Mouse (Mus musculus): ENCODE data around the gene Aup1. TPM values are rescaled to one million over a fixed set of nuclear protein-coding genes. Genes with fewer than 3 reads are reported as not detected.

Gene Aup1
- total RNA-seq, 2 experiments from 2014 or later = 104 to 113 TPM

DNA sequence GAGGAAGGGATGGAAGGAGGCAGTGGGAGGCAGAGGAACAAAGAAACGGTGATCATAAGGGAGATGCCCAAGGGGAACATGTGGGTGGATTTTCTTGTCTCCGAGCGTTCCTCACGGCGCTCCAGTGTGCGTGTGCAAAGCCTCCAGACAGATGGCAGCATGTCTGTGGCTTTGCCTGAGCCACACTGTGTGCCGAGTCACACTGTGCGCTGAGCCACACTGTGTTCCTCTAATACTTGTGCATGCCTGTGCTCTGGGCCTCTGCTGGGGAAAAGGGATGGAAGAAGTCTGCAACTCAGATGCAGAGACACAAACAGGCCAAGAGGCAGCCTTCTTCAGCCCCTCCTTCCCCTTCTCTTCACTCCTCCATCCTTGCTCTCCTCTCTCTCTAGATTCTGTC, 27.0 kb upstream of the Aup1 start:
- no peak for DNase-seq (ENCODE audit: low spot score in 2 of 2)
- intact Hi-C loops (cut with DNase I) = no loop called here

DNA sequence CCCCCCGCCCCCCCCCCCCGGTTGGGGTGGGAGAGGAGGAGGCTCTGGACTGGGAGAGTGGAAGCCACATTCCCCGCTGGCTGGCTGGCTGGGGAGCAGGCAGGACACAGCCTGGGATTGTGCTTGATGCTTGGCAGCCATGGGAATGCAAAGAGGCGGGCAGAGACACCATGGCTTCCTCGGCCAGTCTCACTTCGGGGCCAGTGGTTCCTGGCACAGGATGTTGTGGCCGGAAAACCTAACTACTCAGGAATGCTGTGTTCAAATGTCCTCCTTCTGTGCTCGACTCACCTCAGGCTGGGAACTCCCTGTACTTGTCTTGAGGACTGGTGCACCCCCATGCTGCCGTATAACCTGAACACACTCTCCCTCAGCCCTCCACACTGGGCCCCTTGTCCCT, 26.6 kb upstream of the Aup1 start:
- no peak for DNase-seq (ENCODE audit: low spot score in 2 of 2)
- intact Hi-C loops (cut with DNase I) = no loop called here

DNA sequence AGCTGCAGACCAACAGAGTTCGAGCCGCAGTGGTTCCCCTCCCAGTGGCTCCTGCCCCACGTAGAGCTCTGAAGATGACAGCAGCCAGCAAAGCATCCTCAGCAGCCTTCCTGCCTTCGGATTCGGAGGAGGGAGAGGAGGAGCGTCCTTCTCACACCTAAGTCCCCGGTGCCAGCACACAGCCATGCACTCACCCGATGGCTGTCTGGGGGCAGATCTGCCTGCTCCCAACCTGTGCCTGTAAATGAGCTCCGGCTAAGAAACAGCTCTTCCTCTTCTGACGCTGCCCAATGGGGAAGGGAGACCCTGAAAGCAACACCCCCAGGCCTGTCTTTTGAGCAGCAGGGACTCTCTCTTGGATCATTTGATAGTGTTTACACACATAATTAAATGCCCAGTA, 24.5 kb upstream of the Aup1 start:
- intact Hi-C loops (cut with DNase I) = no loop called here
- DNase-seq (ENCODE audit: low spot score in 2 of 2) = no peak

DNA sequence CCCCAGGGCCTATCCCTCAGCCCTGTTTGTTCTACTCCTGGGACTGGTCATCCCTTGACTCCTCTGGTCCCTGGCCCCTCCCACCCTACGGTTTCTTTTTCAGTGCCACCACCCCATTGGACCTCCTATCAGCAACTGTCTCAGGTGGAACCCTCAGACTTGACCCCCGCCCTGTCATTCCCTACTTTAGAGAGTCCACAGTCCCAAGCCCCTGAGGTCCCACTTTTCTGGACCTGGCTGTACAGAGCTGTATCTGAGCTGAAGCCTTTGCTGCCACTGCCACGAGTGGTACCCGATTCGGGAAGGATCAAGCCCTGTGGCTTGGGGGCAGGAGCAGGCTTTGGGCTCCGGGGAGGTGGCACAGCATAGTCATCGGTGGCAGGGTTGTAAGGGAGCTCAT, 23.2 kb upstream of the Aup1 start:
- intact Hi-C loops (cut with DNase I) = no loop called here
- no peak for DNase-seq (ENCODE audit: low spot score in 2 of 2)

DNA sequence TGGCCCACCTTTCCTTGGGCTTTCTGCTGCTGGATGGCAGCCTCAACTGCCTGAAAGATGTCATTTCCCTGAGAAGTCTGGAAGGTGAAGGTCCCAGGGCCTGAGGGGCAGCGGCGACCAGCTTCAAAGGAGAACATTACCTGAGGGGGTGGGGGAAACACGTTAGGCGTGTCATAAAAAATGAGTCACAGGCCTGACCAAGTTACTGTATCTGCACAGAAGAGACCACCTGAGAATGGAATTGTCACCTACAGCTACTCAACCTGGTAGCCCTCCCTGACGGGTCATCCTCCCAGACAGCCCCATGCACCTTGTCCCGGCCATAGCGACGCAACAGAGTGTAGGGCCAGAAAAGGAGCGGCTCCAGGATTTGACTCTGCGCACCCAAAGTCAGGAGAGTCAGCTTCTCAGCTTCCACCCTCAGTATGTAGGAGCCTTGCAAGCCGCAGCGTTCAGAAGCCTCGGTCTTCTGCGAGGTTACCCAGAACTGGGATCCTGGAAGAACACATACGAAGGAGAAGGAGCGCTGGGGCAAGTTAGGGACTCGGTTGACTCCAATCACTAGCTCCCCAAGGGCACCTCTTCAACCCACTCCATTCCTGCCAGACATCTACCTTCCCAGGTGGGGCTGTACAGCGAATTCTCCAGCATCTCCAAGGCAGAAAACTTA, 22.3 kb upstream of the Aup1 start:
- intact Hi-C loops (cut with DNase I) = no loop called here

DNA sequence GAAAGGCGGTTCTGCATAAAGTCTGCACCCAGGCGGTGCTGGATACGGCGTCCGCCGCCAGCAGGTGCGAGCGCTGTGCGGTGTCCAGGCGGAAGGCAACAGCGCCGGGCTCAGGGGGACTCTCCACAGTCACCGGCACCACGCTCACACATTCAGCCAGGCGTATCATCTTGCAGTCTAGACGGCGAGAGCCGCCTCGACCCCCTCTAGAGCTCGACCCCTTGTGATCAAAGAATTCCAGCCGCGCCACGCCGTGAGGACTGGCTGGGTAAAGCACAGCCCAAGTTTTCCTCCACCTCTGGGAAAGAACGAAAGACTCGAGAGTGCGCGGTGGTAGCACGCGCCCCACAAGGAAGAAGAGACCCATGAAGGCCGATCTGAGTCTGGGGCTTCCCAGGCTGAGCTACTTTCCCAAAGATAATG, 21.5 kb upstream of the Aup1 start:
- intact Hi-C loops (cut with DNase I) = no loop called here
- no peak for DNase-seq (ENCODE audit: low spot score in 2 of 2)

More for the DNA sequence above, 22.3 kb upstream of the Aup1 start:
- no peak for DNase-seq (ENCODE audit: low spot score in 2 of 2)

DNA sequence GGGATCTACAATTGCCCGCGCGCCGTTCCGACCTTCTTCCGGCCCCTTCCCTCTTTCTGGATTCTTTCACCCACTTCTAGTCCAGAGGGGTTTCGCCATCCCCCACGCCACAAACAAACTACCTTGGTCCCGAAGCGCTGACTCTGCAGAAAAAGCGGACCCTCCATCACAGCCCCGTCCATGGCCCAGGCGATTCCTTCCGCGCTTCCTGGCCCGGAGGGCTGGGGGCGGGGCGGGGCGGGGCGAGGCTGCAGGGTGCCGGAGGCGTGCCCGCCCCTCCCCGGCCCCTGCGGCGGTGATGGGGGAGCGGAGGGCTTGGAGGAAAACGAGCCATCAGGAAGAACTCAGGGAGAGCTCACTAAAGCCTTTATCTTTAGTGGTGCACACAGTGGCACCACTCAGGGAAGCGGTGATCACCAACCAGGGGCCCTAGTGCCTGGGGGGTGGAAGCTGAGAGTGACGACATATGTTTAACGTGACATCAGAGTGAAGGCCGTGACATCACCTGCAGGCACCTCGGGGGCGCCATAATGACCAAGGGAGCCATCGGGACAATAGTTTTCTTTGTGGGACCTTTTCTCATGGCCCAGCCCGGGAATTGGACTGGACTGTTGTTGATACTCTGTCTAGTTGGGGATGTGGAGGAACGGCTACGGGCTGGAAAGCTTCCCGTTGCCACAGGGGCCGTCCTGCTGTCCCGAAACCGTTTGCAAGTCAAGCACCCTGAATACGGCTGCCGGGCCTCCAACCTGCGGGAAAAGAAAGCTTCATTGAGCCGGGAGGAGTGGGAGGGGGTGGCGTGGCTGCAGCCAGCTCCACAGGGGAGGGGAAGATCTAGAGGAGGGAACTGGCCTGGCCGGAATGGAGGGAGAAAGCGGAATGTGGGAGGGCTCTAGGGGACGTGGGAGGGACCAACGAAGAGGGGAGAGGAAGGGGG, 20.8 kb upstream of the Aup1 start, which contains the start of the genes Dok1 and Loxl3:
Gene Dok1, minus strand, starts transcription at position 223 of the 937 bp plus-strand sequence.
Gene Loxl3, plus strand, starts transcription at position 925 of the 937 bp plus-strand sequence.
- intact Hi-C loops (cut with DNase I) = no loop called here
- peak in 1 of 2 experiments; percentile 39 for DNase-seq (ENCODE audit: low spot score in 2 of 2)

DNA sequence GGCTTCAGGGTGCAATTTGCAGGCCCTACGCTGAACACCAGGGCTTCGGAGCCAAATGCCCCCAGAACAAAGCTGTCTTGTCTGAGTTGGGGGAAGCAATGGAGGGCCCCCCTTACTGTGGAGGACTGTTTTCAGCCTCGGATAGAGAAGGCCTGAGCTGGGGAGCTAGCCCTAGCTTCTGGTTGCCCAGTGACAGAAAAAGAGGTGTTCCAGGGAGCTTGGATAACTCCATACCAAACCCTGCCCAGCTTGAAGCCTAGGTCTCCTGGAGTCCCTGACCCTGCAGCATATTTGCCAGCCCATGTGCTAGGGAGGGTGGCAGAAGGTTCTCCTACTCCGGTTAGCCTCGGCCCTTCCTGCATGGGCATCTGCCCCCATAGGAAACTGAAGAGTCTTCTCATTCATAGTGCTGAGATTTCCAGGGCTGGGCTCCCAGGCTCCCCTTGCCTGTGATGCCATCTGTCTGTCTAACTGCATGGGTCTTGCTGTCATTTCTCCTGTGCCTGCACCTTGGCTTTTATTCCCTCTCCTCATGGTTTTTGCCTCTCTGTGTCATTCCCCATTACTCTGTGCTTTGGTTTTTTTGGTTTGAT, 19.8 kb upstream of the Aup1 start:
- intact Hi-C loops (cut with DNase I) = no loop called here

DNA sequence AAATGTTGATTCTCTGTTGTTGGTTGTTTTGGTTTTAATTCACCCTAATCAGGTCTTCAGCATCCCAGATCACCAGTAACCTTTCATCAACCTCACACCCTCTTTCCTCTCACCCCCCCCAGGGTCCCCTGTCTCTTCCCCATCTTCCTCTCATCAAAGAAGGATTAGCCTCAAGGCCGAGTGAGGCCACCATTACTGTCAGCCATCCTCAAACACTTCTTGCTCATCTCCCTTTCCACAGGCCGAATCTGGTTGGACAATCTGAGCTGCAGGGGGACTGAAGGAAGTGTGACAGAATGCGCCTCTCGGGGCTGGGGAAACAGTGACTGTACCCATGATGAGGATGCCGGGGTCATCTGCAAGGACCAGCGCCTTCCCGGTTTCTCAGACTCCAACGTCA, 17.1 kb upstream of the Aup1 start:
- intact Hi-C loops (cut with DNase I) = no loop called here
- DNase-seq (ENCODE audit: low spot score in 2 of 2) = no peak

More for the DNA sequence above, 19.8 kb upstream of the Aup1 start:
- DNase-seq (ENCODE audit: low spot score in 2 of 2) = no peak

DNA sequence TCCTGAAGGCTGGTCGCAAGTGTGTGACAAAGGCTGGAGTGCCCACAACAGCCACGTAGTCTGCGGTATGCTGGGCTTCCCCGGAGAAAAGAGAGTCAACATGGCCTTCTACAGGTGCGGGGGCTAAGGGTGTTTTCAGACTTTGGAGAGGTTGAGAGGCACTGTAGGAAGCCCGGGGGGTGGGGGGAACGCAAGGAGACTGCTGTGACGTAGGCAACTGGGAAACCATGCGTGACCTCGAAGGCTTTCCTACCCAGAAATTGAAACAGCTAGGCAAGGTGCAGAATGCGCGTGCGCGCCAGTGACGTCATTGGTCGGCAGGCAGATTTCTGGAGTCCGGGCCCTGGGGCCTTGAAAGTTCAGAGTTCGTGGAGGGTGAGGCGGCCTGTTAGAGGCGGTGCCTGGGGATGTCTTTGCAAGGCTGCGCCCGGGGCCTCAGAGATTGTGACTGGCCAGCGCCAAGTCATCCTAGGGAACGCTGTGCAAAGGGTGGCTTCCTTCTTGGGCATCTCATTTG, 15.8 kb upstream of the Aup1 start:
- intact Hi-C loops (cut with DNase I) = no loop called here
- DNase-seq (ENCODE audit: low spot score in 2 of 2) = peak; percentile 82 to 86

DNA sequence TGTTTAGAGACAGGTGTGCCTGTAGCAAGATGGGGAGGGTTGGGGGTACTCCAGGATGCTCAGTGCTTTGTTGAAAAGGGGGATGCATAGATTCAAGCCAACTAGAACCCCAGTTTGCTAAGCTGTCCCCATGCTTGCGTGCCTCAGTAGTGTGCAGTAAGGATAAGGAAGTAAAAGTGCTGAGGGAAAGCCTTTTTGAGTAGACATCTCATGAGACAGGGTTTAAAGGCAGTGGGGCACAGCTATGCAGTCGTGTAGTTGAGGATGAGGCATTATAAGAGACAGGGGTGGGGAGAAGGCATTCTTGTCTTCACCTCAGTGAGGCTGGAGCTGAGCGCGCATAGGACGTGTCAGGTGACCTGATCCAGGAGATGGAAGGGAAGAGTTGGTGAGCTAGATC, 13.7 kb upstream of the Aup1 start:
- intact Hi-C loops (cut with DNase I) = no loop called here
- DNase-seq (ENCODE audit: low spot score in 2 of 2) = no peak

DNA sequence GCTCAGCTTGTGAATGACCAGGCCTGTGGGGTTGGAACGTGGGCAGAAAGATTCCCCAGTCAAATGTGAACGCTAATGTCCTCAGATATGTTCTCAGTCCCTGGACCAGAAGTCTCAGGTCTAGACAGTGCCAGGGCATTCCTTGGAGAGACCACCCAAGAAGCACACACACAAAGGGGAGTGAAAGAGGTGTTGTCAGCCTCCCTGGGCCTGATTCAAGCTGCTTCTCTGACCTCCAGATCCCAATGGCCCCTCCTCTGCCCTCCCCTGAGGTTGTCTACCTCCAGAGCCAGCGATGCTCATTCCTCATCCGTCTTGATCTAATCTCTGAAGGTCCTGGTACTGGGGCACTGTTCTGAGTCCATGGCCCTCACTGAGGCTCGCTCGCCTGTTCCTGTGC, 10.8 kb upstream of the Aup1 start:
- DNase-seq (ENCODE audit: low spot score in 2 of 2) = no peak
- intact Hi-C loops (cut with DNase I) = no loop called here

DNA sequence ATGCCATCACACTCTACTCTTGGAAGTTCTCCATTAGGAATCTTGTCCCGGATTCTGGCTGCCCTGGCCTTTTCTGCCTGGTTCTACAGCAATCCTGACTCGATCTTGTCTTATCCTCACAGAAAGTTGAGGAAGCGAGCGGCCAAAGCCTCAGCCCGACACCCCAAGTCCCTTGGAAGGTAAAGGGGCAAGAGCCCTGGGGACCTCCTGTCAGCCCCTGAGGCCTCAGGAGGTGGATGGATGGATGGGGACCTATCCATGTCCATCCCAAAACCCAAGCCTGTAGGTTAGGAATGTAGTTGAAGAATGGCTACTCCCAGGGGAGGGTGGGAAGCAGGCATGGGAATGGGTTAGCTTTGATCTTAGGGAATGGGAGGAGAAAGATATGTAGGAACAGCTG, 10.3 kb upstream of the Aup1 start:
- intact Hi-C loops (cut with DNase I) = no loop called here
- no peak for DNase-seq (ENCODE audit: low spot score in 2 of 2)

DNA sequence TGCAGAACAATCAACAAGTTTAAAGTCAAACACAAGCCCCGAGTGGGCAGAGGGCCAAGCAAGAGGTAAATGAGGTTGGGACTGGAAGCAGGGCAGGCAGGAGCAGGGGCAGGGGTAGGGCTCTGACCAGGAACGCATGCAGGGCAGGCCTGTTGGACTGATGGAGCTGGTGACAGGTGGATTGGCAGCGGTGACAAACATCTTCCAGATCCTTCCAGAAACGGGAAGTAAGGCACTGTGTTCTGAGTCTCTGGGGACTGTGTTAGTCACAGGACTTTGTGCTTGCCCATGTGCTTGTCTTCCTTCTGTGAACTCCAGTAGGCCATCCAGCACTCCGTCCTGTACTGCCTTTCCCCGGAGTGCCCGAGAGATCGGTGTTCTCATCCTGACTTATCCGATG, 9.6 kb upstream of the Aup1 start:
- intact Hi-C loops (cut with DNase I) = no loop called here
- DNase-seq (ENCODE audit: low spot score in 2 of 2) = no peak

DNA sequence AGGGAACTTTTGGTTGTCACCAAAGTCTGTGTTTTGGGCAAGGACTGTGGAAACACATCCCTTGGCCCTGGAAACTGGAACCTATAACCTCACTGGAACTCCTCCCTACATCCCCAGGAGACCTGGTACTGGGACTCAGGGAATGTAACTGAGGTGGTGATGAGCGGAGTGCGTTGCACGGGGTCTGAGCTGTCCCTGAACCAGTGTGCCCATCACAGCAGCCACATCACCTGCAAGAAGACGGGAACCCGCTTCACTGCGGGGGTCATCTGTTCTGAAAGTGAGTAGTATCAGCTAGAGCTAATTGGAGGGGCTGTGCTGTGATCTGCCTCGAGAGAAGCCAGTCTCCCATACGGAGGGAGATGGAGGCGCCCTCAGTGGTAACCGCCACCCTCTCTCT, 5.0 kb upstream of the Aup1 start:
- intact Hi-C loops (cut with DNase I) = no loop called here
- no peak for DNase-seq (ENCODE audit: low spot score in 2 of 2)

DNA sequence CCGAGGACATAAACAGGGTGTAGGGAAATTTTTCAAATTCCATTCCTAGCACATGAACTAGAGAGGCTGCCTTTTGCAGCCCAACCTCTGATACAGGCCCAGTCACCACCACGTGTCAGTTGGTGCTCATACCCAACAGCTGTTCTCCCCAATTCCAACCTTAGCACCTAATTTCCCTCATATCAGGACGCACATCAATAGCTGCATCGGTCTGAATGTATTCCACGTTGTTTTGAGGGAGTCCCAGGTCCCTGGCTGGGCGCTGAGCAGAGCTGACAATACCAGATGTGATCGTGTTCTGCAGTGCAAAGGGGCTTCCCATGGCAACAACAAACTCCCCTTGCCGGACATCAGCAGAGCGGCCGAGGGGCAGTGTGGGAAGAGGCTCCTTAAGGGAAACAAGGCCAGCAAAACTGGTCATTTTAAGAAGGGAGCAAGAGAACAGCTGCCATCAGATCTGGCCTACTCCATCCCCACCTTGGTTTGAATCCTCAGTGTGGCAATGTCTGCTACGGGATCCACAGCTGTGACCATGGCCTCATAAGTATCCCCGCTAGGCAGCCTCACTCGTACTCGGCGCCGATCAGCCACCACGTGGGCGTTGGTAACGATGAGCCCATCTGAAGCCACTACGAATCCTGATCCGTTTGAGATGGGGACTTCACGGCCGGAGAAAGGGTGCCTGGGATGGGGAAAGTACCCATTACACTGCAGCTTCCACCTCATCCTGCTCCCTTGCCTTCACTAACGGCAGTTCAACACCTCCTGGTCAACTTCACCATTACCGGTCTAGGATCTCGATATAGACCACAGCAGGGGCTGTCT, 973 bp upstream of the Aup1 start:
- DNase-seq (ENCODE audit: low spot score in 2 of 2) = peak; percentile 43 to 62
- intact Hi-C loops (cut with DNase I) = no loop called here

DNA sequence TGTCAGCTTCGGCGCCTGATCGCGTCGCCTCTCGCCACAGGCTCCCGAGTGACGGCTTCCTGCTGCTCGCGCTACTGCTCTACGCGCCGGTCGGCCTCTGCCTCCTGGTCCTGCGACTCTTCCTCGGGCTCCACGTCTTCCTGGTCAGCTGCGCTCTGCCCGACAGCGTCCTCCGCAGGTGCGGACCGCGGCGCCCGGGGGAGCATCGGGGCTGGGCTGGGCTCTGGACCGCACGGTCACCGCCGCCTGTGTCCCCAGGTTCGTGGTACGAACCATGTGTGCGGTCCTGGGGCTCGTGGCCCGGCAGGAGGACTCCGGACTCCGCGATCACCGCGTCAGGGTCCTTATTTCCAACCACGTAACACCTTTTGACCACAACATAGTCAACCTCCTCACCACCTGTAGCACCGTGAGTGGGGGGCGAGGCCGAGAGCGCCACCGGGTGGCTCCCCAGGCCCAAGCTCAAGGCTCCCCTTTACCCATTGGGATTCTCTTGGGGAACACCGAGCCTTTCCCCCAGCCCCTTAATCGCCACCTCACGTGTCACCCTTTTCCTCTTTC, 630 bp downstream of the Aup1 start, which contains the start of gene Htra2:
Gene Htra2, minus strand, starts transcription at position 403 of the 561 bp plus-strand sequence.
- intact Hi-C loops (cut with DNase I) = loop anchor here (1.0 kb wide), 2 partner anchors 46 to 59 kb away; partner anchors contain the start of genes Ccdc142 and Gm42688
- peak in 1 of 2 experiments; percentile 46 for DNase-seq (ENCODE audit: low spot score in 2 of 2)

DNA sequence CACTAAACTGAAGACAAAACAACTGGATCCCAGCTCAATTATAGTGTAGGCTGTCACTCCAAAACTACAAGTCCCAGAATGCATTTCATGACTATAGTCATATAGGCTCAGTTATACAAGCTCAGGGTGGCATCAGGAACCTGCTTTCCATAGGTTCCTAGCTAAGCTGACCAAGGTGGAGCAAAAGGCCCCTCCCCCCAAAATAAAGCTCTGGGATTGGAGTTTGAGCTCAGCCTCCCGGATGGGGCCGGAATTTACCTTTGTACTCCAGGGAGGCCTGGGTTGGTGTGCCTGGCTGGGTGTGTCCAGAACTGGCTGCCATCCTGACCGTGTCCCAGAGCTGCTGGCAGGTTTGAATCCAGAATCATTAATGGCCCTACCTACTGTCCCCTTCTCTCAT, 3.5 kb downstream of the Aup1 start, which contains the start of gene Dqx1:
Gene Dqx1, plus strand, starts transcription at position 55 of the 400 bp plus-strand sequence.
- DNase-seq (ENCODE audit: low spot score in 2 of 2) = peak in 1 of 2 experiments; percentile 14
- intact Hi-C loops (cut with DNase I) = no loop called here

DNA sequence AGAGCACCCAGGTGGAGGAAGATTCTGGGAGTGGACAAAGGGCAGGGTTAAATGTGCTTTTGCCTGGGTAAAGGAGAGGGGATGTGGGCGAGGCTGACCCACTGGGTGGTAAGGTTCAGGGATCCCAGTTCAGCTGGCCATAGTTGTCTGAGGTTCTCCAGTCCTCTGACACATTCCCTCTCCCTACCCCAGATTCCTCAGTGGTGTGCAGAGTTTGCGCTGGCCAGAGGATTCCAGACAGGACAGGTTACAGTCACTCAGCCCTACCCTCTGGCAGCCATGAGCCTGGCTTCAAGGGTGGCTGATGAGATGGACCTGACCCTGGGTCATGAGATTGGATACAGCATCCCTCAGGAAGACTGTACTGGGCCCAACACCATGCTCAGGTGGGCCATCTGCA, 4.4 kb downstream of the Aup1 start:
- intact Hi-C loops (cut with DNase I) = no loop called here
- DNase-seq (ENCODE audit: low spot score in 2 of 2) = no peak

Measured in left cerebral cortex, postnatal 14 days (tissue).